Mouse (Mus musculus) forebrain, postnatal 0 days (tissue): ENCODE results near the gene Bpifa1. TPM values are rescaled to one million over a fixed set of nuclear protein-coding genes. Genes with fewer than 3 reads are reported as not detected.

Source experiments
- ATAC-seq: fragments of 200-750 bp; cut with Nextera tagmentation; 2 replicates; pipeline ENCODE4 v1.8.0; 2017; ENCODE audit warnings: mild to moderate bottlenecking, moderate library complexity
- DNase-seq: peaks from one replicate; pipeline ENCODE4 v3.0.0-alpha.2; 2015
- H3K27ac ChIP-seq: fragments of 300-500 bp; sonication (generic); 2 replicates; pipeline ENCODE4 v1.5.1; 2014; ENCODE audit warnings: low read depth, mild to moderate bottlenecking, antibody characterized with exemption, low read length, moderate library complexity, mixed read lengths
- H3K27me3 ChIP-seq: fragments of 300-500 bp; sonication (generic); 2 replicates; pipeline ENCODE4 v1.6.1; 2014; ENCODE audit warnings: mild to moderate bottlenecking, low read length, mixed read lengths; ENCODE audit not compliant: insufficient read depth
- H3K36me3 ChIP-seq: fragments of 300-500 bp; sonication (generic); 2 replicates; pipeline ENCODE4 v1.6.1; 2014; ENCODE audit warnings: mild to moderate bottlenecking, moderate library complexity; ENCODE audit not compliant: insufficient read depth
- H3K4me1 ChIP-seq: fragments of 300-500 bp; sonication (generic); 2 replicates; pipeline ENCODE4 v1.6.1; 2014; ENCODE audit warnings: antibody characterized with exemption; ENCODE audit not compliant: insufficient read depth
- H3K4me2 ChIP-seq: fragments of 300-500 bp; sonication (generic); 2 replicates; pipeline ENCODE4 v1.6.1; 2014; ENCODE audit warnings: low read depth, mild to moderate bottlenecking, moderate library complexity
- H3K4me3 ChIP-seq: fragments of 300-500 bp; sonication (generic); 2 replicates; pipeline ENCODE4 v1.5.1; 2014; ENCODE audit warnings: low read depth, low read length, mixed read lengths
- H3K9ac ChIP-seq: fragments of 300-500 bp; sonication (generic); 2 replicates; pipeline ENCODE4 v1.6.1; 2014; ENCODE audit warnings: mild to moderate bottlenecking
- H3K9me3 ChIP-seq: fragments of 300-500 bp; sonication (generic); 2 replicates; pipeline ENCODE4 v1.6.1; 2016; ENCODE audit warnings: low read length
- CTCF ChIP-seq: sonication (generic); IDR thresholded peaks from 2 replicates; pipeline ENCODE4 v1.5.1; 2016; ENCODE audit warnings: antibody characterized with exemption, control low read depth, low read depth
- WGBS: fragments of 180-500 bp; shearing (Covaris S2); extraction: QIAGEN DNeasy Blood & Tissue Kit; methylation state at CpG from one replicate; pipeline ENCODE4 v1.1.7; 2014; 5-methylcytosine and 5-hydroxymethylcytosine counted together
- polyA plus RNA-seq: library from polyadenylated mRNA; unstranded; fragments of >200 nt; fragmentation: Nextera tagmentation; extraction: Ambion mirVana; gene quantifications from 2 replicates; pipeline ENCODE4 v1.2.1, GENCODE M21; 2015
- total RNA-seq: library from RNA; depleted of rRNA; stranded (reverse); fragments of >200 nt; gene quantifications from 2 replicates; pipeline ENCODE4 v1.2.3, GENCODE M21; 2014; rRNA removed

Gene Bpifa1
- total and polyA plus RNA-seq, 2 experiments from 2014 or later, result 0.48 to 2.0 TPM

DNA sequence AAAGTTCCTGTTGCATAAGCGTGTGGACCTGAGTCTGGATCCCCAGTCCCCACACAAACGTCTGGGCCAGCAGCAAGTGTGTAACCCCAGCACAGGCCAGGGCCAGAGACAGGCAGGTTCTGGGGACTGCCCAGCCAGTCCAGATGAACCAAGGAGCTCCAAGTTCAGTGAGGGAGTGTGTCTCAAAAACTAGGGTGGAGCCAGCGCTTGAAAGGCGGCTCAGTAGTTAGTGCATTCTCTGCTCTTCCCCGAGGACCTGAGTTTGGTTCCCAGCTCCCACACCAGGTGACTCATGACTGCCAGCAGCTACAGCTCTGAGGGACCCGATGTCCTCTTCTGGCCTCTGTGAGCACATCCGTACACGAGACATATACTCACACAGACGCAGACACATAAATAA lies 54.4 kb downstream of the Bpifa1 start:
- no peak for ATAC-seq

More for the DNA sequence above, 54.4 kb downstream of the Bpifa1 start:
- Histone ChIP-seq H3K9me3 (no peaks in the 10 kb centered on the region), H3K9ac (no peak overlapping the region), H3K4me1 (no peaks in the 10 kb centered on the region), H3K36me3 (no peaks in the 10 kb centered on the region), H3K27ac (no peak overlapping the region), H3K4me3 (no peak overlapping the region), H3K4me2 (no peak overlapping the region), H3K27me3 (no peaks in the 10 kb centered on the region)
- DNase-seq, result no peak
- WGBS, result 91% methylated on average over 9 of the region's 9 CpGs
- TF ChIP-seq CTCF, result no peak

Other genes starting within 250 kb of the Bpifa1 start
- gene Bpifb6, start 242.5 kb upstream of the Bpifa1 start, total RNA-seq, result 0.46 TPM in 1 of 2 replicates, not detected in the other
- not detected in 2 replicates for gene Bpifb6, start 242.5 kb upstream of the Bpifa1 start, polyA plus RNA-seq
- not detected in 2 replicates for gene Bpifb3, start 224.7 kb upstream of the Bpifa1 start, total RNA-seq
- 0.10 TPM in 1 of 2 replicates, not detected in the other for gene Bpifb3, start 224.7 kb upstream of the Bpifa1 start, polyA plus RNA-seq
- not detected in 2 replicates for gene Bpifb4, start 204.7 kb upstream of the Bpifa1 start, total RNA-seq
- gene Bpifb4, start 204.7 kb upstream of the Bpifa1 start, polyA plus RNA-seq, result not detected in 2 replicates
- not detected in 2 replicates for gene Bpifa6, start 167.9 kb upstream of the Bpifa1 start, total RNA-seq
- not detected in 2 replicates for gene Bpifa6, start 167.9 kb upstream of the Bpifa1 start, polyA plus RNA-seq
- not detected in 2 replicates for gene Bpifa2, start 134.6 kb upstream of the Bpifa1 start, total RNA-seq
- not detected in 2 replicates for gene Bpifa2, start 134.6 kb upstream of the Bpifa1 start, polyA plus RNA-seq
- not detected in 2 replicates for gene Bpifa3, start 12.5 kb upstream of the Bpifa1 start, total RNA-seq
- gene Bpifa3, start 12.5 kb upstream of the Bpifa1 start, polyA plus RNA-seq, result not detected in 2 replicates
- not detected in 2 replicates for gene Bpifa5, start 19.7 kb downstream of the Bpifa1 start, total RNA-seq
- not detected in 2 replicates for gene Bpifa5, start 19.7 kb downstream of the Bpifa1 start, polyA plus RNA-seq
- 0.33 TPM in 1 of 2 replicates, not detected in the other for gene Bpifb1, start 47.9 kb downstream of the Bpifa1 start, total RNA-seq
- gene Bpifb1, start 47.9 kb downstream of the Bpifa1 start, polyA plus RNA-seq, result 0.23 and 0.92 TPM in 2 replicates
- gene Bpifb5, start 80.9 kb downstream of the Bpifa1 start, total RNA-seq, result 0.14 and 0.31 TPM in 2 replicates
- gene Bpifb5, start 80.9 kb downstream of the Bpifa1 start, polyA plus RNA-seq, result 0.24 and 0.53 TPM in 2 replicates
- gene Bpifb9a, start 115.0 kb downstream of the Bpifa1 start, total RNA-seq, result not detected in 2 replicates
- gene Bpifb9a, start 115.0 kb downstream of the Bpifa1 start, polyA plus RNA-seq, result 0.65 TPM in 1 of 2 replicates, not detected in the other
- 0.38 TPM in 1 of 2 replicates, not detected in the other for gene Bpifb9b, start 164.3 kb downstream of the Bpifa1 start, total RNA-seq
- gene Bpifb9b, start 164.3 kb downstream of the Bpifa1 start, polyA plus RNA-seq, result 0.34 TPM in 1 of 2 replicates, not detected in the other
- gene Cdk5rap1, start 230.1 kb downstream of the Bpifa1 start, total RNA-seq, result 14.3 and 14.7 TPM in 2 replicates
- gene Cdk5rap1, start 230.1 kb downstream of the Bpifa1 start, polyA plus RNA-seq, result 6.3 and 10.4 TPM in 2 replicates